Mouse (Mus musculus) CH12.LX (cell line): ENCODE data around the gene Tmem258.

Source experiments
- CTCF ChIP-seq, 2 experiments: IDR thresholded peaks in 1 of 2; conservative IDR thresholded peaks in 1 of 2; 2 replicates each; pipeline ENCODE4 v1.5.1; 2011 to 2012; ENCODE audit warnings: low read depth in 2 of 2, low read length in 2 of 2, improper control_type of control experiment in 1 of 2, inconsistent platforms in 1 of 2, mild to moderate bottlenecking in 1 of 2, moderate library complexity in 1 of 2
- EP300 ChIP-seq: IDR thresholded peaks from 2 replicates; pipeline ENCODE4 v1.6.1; 2011; ENCODE audit warnings: low read length, improper control_type of control experiment
- KAT2A ChIP-seq: IDR thresholded peaks from 2 replicates; pipeline ENCODE4 v1.6.1; 2012; ENCODE audit warnings: low read length, improper control_type of control experiment, inconsistent platforms; ENCODE audit not compliant: insufficient replicate concordance
- NELFE ChIP-seq: IDR thresholded peaks from 2 replicates; pipeline ENCODE4 v1.6.1; 2011; ENCODE audit warnings: low read depth, low read length, improper control_type of control experiment
- POLR2A ChIP-seq: IDR thresholded peaks from 2 replicates; pipeline ENCODE4 v1.6.1; 2011; ENCODE audit warnings: low read depth, mild to moderate bottlenecking, improper control_type of control experiment, low read length
- USF1 ChIP-seq: IDR thresholded peaks from 2 replicates; pipeline ENCODE4 v1.6.1; 2014; ENCODE audit warnings: low read depth, mild to moderate bottlenecking, inconsistent platforms, low read length, improper control_type of control experiment
- ZKSCAN1 ChIP-seq: IDR thresholded peaks from 2 replicates; pipeline ENCODE4 v1.6.1; 2012; ENCODE audit warnings: low read depth, inconsistent platforms, low read length, improper control_type of control experiment, borderline replicate concordance
- ZNF384 ChIP-seq: IDR thresholded peaks from 2 replicates; pipeline ENCODE4 v1.6.1; 2012; ENCODE audit warnings: low read depth, low read length, improper control_type of control experiment, inconsistent platforms

DNA sequence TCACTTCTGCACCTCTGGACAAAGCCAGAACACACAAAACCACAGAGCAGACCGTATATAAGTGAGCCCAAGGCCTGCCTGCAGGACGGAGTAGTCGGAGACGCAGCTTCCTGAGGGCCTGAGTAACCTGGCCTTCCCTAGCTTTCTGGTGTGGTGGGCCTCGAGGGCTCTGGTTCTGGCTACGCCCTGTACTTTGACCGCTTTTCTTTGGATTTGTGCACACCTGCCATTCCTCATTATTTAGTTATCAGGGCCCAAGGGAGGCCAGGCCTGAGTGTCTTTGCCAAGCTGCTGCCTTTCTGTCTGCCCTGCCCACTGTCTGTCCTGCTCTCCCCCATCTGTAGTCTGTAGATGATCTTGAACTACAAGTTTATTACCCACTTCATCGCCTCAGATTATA lies 13.9 kb upstream of the Tmem258 start:
- TF ChIP-seq EP300 (no peak), USF1 (no peak), ZNF384 (no peak), CTCF (conservative IDR thresholded peaks at IDR 0.05 in 1 of 2, IDR thresholded peaks at IDR 0.05 in 1 of 2; ENCODE audit: low read depth in 2 of 2, low read length in 2 of 2) (no peak), ZKSCAN1 (no peak), POLR2A (no peak), NELFE (no peak), KAT2A (no peak)
